Mouse (Mus musculus) heart, postnatal 0 days (tissue): ENCODE measurements around the gene Ambra1. TPM values are rescaled to one million over a fixed set of nuclear protein-coding genes. Genes with fewer than 3 reads are reported as not detected.
A peak's percentile ranks its signal among the peaks of the same experiment; 100 is the strongest.

Experiments used
- ATAC-seq: fragments of 200-750 bp; cut with Nextera tagmentation; 2 replicates; pipeline ENCODE4 v1.8.0; 2017; ENCODE audit warnings: low read depth, moderate number of reproducible peaks, moderate library complexity; ENCODE audit not compliant: insufficient read depth
- DNase-seq: peaks from one replicate; pipeline ENCODE4 v3.0.0-alpha.2; 2016; ENCODE audit warnings: low spot score
- H3K27ac ChIP-seq: fragments of 300-500 bp; sonication (generic); 2 replicates; pipeline ENCODE4 v1.5.1; 2014; ENCODE audit warnings: low read depth, mild to moderate bottlenecking
- H3K27me3 ChIP-seq: fragments of 300-500 bp; sonication (generic); 2 replicates; pipeline ENCODE4 v1.6.1; 2014; ENCODE audit warnings: low read length, mixed read lengths; ENCODE audit not compliant: control insufficient read depth, insufficient read depth
- H3K36me3 ChIP-seq: fragments of 300-500 bp; sonication (generic); replicated peaks from 2 replicates; pipeline ENCODE4 v1.6.1; 2014; ENCODE audit warnings: low read length, mixed read lengths; ENCODE audit not compliant: control insufficient read depth, insufficient read depth
- H3K4me1 ChIP-seq: fragments of 300-500 bp; sonication (generic); 2 replicates; pipeline ENCODE4 v1.6.1; 2014; ENCODE audit warnings: antibody characterized with exemption; ENCODE audit not compliant: control insufficient read depth, insufficient read depth
- H3K4me2 ChIP-seq: fragments of 300-500 bp; sonication (generic); 2 replicates; pipeline ENCODE4 v1.6.1; 2014; ENCODE audit warnings: low read depth, mild to moderate bottlenecking, low read length, moderate library complexity
- H3K4me3 ChIP-seq: fragments of 300-500 bp; sonication (generic); 2 replicates; pipeline ENCODE4 v1.5.1; 2014; ENCODE audit warnings: low read depth, low read length
- H3K9ac ChIP-seq: fragments of 300-500 bp; sonication (generic); replicated peaks from 2 replicates; pipeline ENCODE4 v1.6.1; 2014; ENCODE audit warnings: low read depth, low read length, mixed read lengths
- H3K9me3 ChIP-seq: fragments of 300-500 bp; sonication (generic); replicated peaks from 2 replicates; pipeline ENCODE4 v1.6.1; 2016; ENCODE audit warnings: low read length; ENCODE audit not compliant: control insufficient read depth
- CTCF ChIP-seq: IDR thresholded peaks from 2 replicates; pipeline ENCODE4 v1.5.1; 2016; ENCODE audit warnings: antibody characterized with exemption, control low read depth, low read depth
- EP300 ChIP-seq: IDR thresholded peaks from 2 replicates; pipeline ENCODE4 v1.6.1; 2016; ENCODE audit warnings: antibody characterized with exemption, low read depth
- WGBS: fragments of 180-500 bp; shearing (Covaris S2); extraction: QIAGEN DNeasy Blood & Tissue Kit; methylation state at CpG from one replicate; pipeline ENCODE4 v1.1.7; 2014; 5-methylcytosine and 5-hydroxymethylcytosine counted together
- polyA plus RNA-seq: library from polyadenylated mRNA; unstranded; fragments of >200 nt; fragmentation: Nextera tagmentation; extraction: Ambion mirVana; gene quantifications from 2 replicates; pipeline ENCODE4 v1.2.1, GENCODE M21; 2015
- total RNA-seq: library from RNA; depleted of rRNA; stranded (reverse); fragments of >200 nt; gene quantifications from 2 replicates; pipeline ENCODE4 v1.2.3, GENCODE M21; 2014; ENCODE audit warnings: low replicate concordance

The Ambra1 gene
- total and polyA plus RNA-seq, 2 experiments from 2014 or later, result 5.5 to 14.8 TPM

DNA sequence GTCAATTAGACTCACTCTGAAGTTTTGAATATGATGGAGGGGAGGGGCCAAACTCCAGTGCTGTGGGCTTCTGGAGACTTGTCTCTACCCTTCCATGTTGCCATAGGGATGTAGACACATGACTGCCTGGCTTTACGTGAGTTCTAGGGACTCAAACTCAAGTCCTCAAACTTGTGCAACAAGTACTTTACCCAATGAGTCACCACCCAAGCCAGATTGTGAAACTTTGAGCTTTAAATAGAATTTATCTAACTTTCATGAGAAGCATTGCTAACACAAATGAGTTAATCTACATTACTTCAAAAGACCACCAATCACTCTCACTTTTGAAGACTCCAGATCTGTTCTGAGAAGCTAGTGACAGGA lies 33.7 kb upstream of the Ambra1 start:
- ATAC-seq, result peak; percentile 59
- Histone ChIP-seq H3K4me3 (no peak overlapping the region), H3K27ac (peak overlapping the region; percentile 57), H3K9me3 (no peaks in the 10 kb centered on the region), H3K36me3 (peaks cover 10% of the 10 kb centered on the region), H3K27me3 (no peaks in the 10 kb centered on the region), H3K4me1 (peaks cover 15% of the 10 kb centered on the region; the same call in 1 of the 2 replicates), H3K9ac (no peak overlapping the region), H3K4me2 (no peak overlapping the region)
- DNase-seq, result peak; percentile 41
- TF ChIP-seq CTCF (no peak), EP300 (no peak)
- 24% methylated on average over 1 of the region's 1 CpGs for WGBS

DNA sequence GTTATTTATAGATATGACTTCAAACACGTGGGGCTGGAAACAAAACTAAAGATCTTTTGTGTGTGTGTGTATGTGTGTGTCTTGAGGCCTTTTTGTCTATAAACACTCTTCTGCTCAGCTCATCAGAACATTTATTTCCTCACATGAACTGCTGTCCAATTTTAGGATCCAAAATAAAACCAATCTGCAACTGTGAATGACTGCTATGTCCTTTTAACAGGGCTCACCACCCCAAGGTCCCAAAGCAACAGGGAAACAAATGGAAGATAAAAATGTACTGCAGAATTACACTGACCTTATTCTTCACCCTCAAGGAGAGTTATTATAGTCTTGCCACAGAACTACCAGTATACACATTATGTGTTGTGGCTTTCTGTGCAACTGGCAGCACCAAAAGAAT lies 30.7 kb upstream of the Ambra1 start:
- WGBS, result 14% methylated on average over 1 of the region's 1 CpGs
- no peak overlapping the region for H3K4me3 ChIP-seq
- H3K9ac ChIP-seq, result no peak overlapping the region
- H3K4me2 ChIP-seq, result no peak overlapping the region
- DNase-seq (no peak), ATAC-seq (no peak)
- H3K9me3 ChIP-seq, result no peaks in the 10 kb centered on the region
- peaks cover 15% of the 10 kb centered on the region; the same call in 1 of the 2 replicates for H3K4me1 ChIP-seq
- peak overlapping the region; percentile 72 for H3K27ac ChIP-seq
- H3K27me3 ChIP-seq, result no peaks in the 10 kb centered on the region
- TF ChIP-seq EP300 (no peak), CTCF (no peak)
- peaks cover under 1% of the 10 kb centered on the region; the same call in 1 of the 2 replicates for H3K36me3 ChIP-seq

DNA sequence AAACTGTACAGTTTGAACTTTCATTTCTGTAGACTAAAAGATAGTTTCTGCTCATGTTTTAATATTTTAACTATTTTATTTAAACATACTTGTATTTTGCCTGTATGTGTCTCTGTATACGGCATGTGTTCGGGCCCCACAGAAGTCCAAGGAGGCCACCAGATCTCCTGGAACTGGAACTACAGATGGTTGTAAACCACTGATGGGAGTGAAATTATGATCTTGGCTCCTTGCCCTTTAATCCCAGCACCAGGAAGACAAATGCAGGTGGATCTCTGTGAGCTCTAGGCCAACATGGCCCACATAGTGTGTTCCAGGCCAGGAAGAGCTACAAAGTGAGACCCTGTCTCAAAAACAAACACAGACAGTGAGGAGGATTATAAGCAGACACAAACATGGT lies 28.6 kb upstream of the Ambra1 start:
- no peak overlapping the region for H3K4me2 ChIP-seq
- TF ChIP-seq CTCF, result no peak
- TF ChIP-seq EP300, result no peak
- H3K27me3 ChIP-seq, result no peaks in the 10 kb centered on the region
- no peak overlapping the region for H3K9ac ChIP-seq
- H3K9me3 ChIP-seq, result no peaks in the 10 kb centered on the region
- no peak overlapping the region for H3K27ac ChIP-seq
- 0 out of 2 replicates have a peak, but pooled peaks cover 8% of the 10 kb centered on the region for H3K4me1 ChIP-seq
- no peaks in the 10 kb centered on the region for H3K36me3 ChIP-seq
- WGBS, result 93% methylated on average over 2 of the region's 2 CpGs
- DNase-seq, result no peak
- no peak overlapping the region for H3K4me3 ChIP-seq
- ATAC-seq, result no peak

DNA sequence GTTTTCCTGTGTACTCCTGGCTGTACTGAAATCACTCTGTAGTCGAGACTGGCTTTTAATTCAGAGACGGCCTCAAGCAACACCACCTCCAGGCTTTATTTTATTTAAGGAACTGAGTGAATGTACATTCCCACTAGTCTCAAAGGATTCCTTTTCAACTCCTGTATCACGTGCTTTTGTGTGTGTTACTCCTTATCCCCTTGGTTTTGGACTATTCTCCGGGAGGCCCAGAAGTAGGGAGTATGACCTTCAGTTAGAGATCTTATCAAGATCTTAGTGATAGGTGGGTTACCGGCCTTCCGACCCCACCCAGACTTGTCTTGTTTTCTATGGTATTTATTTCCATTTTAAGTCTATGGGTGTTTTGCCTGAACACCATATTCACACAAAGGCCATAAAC lies 24.2 kb upstream of the Ambra1 start:
- no peaks in the 10 kb centered on the region for H3K36me3 ChIP-seq
- ATAC-seq, result no peak
- TF ChIP-seq CTCF, result no peak
- no peak for TF ChIP-seq EP300
- no peak overlapping the region for H3K9ac ChIP-seq
- no peak overlapping the region for H3K4me2 ChIP-seq
- no peaks in the 10 kb centered on the region for H3K9me3 ChIP-seq
- H3K27ac ChIP-seq, result no peak overlapping the region
- WGBS, result 74% methylated on average over 6 of the region's 6 CpGs
- no peak for DNase-seq
- peaks cover 8% of the 10 kb centered on the region for H3K4me1 ChIP-seq
- no peaks in the 10 kb centered on the region for H3K27me3 ChIP-seq
- H3K4me3 ChIP-seq, result no peak overlapping the region

DNA sequence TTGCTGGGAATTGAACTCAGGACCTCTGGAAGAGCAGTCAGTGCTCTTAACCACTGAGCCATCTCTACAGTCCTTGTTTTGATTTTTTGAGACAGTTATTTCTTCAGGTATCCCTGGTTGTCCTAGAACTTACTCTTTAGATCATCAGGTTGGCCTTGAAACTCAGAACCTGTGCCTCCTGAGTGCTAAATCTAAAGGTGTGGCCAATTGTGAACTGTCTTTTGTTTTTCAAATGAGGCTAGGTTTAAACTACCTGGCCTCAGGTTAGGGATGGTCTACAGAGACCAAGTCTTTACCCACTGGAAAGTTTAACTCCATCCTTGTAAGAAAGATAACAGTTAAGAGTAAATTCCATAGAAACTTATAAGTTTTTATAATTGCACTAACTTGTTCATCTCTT lies 23.5 kb upstream of the Ambra1 start:
- DNase-seq, result no peak
- TF ChIP-seq CTCF, result no peak
- no peak for TF ChIP-seq EP300

DNA sequence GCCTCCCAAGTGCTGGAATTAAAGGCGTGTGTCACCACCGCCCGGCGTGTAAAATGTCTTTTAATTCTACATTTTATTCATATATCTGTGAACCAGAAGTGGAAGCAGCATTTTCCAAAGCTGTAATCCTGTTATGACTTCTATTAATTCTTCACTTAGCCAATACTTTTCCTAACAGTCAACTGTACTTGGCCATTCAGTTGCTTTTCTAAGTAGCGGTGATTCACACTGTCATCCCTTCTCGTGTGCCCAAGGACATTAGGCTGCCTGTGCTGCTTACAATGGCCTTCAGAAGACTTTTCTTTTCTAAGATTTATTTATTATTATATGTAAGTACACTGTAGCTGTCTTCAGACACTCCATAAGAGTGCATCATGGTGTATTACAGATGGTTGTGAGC lies 21.6 kb upstream of the Ambra1 start:
- no peak for ATAC-seq
- WGBS, result 93% methylated on average over 6 of the region's 6 CpGs

More for the DNA sequence above, 23.5 kb upstream of the Ambra1 start:
- Histone ChIP-seq H3K36me3 (no peaks in the 10 kb centered on the region), H3K27ac (no peak overlapping the region), H3K9ac (no peak overlapping the region), H3K27me3 (no peaks in the 10 kb centered on the region), H3K4me2 (no peak overlapping the region), H3K4me3 (no peak overlapping the region), H3K4me1 (peaks cover 8% of the 10 kb centered on the region), H3K9me3 (no peaks in the 10 kb centered on the region)
- ATAC-seq, result no peak

More for the DNA sequence above, 21.6 kb upstream of the Ambra1 start:
- no peak overlapping the region for H3K4me3 ChIP-seq
- H3K27me3 ChIP-seq, result no peaks in the 10 kb centered on the region
- peaks cover 8% of the 10 kb centered on the region for H3K4me1 ChIP-seq
- H3K9ac ChIP-seq, result no peak overlapping the region
- no peak for DNase-seq
- no peak overlapping the region for H3K4me2 ChIP-seq
- H3K36me3 ChIP-seq, result no peaks in the 10 kb centered on the region
- H3K27ac ChIP-seq, result no peak overlapping the region
- TF ChIP-seq CTCF (no peak), EP300 (no peak)
- no peaks in the 10 kb centered on the region for H3K9me3 ChIP-seq
